Mouse (Mus musculus) limb, embryonic 12.5 days (tissue): ENCODE results near the gene Fgfr2. TPM values are rescaled to one million over a fixed set of nuclear protein-coding genes. Genes with fewer than 3 reads are reported as not detected.

Experiments used
- ATAC-seq: fragments of 200-750 bp; cut with Nextera tagmentation; 2 replicates; pipeline ENCODE4 v1.8.0; 2017; ENCODE audit warnings: low read depth, moderate TSS enrichment; ENCODE audit not compliant: insufficient number of reproducible peaks, insufficient read depth, low FRiP score, low TSS enrichment
- H3K27ac ChIP-seq: fragments of 300-500 bp; sonication (generic); 2 replicates; pipeline ENCODE4 v1.5.1; 2016; ENCODE audit warnings: mild to moderate bottlenecking, moderate library complexity
- H3K27me3 ChIP-seq: fragments of 300-500 bp; sonication (generic); 2 replicates; pipeline ENCODE4 v1.6.1; 2016; ENCODE audit warnings: mild to moderate bottlenecking, moderate library complexity
- H3K36me3 ChIP-seq: fragments of 300-500 bp; sonication (generic); 2 replicates; pipeline ENCODE4 v1.6.1; 2016; ENCODE audit warnings: mild to moderate bottlenecking, moderate library complexity
- H3K4me1 ChIP-seq: fragments of 300-500 bp; sonication (generic); replicated peaks from 2 replicates; pipeline ENCODE4 v1.6.1; 2016
- H3K4me2 ChIP-seq: fragments of 300-500 bp; sonication (generic); 2 replicates; pipeline ENCODE4 v1.6.1; 2016; ENCODE audit warnings: mild to moderate bottlenecking, moderate library complexity
- H3K4me3 ChIP-seq: fragments of 300-500 bp; sonication (generic); replicated peaks from 2 replicates; pipeline ENCODE4 v1.5.1; 2016; ENCODE audit warnings: mild to moderate bottlenecking
- H3K9ac ChIP-seq: fragments of 300-500 bp; sonication (generic); replicated peaks from 2 replicates; pipeline ENCODE4 v1.6.1; 2016; ENCODE audit warnings: mild to moderate bottlenecking, moderate library complexity
- H3K9me3 ChIP-seq: fragments of 300-500 bp; sonication (generic); 2 replicates; pipeline ENCODE4 v1.6.1; 2016; ENCODE audit warnings: mild to moderate bottlenecking, moderate library complexity
- WGBS: fragments of 180-500 bp; shearing (Covaris S2); methylation state at CpG from one replicate; pipeline ENCODE4 v1.1.7; 2016; 5-methylcytosine and 5-hydroxymethylcytosine counted together
- polyA plus RNA-seq: library from polyadenylated mRNA; unstranded; fragments of >200 nt; fragmentation: Nextera tagmentation; extraction: Ambion mirVana; gene quantifications from 2 replicates; pipeline ENCODE4 v1.2.1, GENCODE M21; 2016

Gene Fgfr2
- polyA plus RNA-seq, 1 experiment from 2014 or later: 112 TPM

- WGBS: 86% methylated on average over 9 of the region's 9 CpGs
Observed at GRCm38 (mm10) chr7:132711579-132711978, 411.6 kb downstream of the Fgfr2 start.

DNA sequence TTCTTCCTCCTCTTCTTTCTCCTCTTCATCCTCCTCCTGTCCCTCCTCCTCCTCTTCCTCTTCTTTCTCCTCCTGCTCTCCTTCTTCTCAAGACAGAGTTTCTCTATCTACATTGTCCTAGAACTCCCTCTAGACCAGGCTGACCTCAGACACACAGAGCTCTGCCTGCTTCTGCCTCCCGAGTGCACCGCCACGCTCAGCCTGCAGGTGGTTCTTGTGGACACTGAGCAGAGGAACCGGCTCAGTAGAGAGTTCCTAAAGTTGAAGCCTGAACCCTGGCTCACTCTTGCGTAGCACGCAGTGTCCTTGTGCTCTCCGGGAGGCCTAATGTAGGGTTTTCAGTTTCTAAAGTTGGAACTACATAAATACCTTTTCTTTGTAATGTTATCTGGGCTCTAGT is 418.0 kb downstream of the Fgfr2 start:
- no peak for ATAC-seq
- Histone ChIP-seq H3K36me3 (no peaks in the 10 kb centered on the region), H3K4me3 (no peak overlapping the region), H3K4me1 (peaks cover 2% of the 10 kb centered on the region), H3K9me3 (no peaks in the 10 kb centered on the region), H3K9ac (no peak overlapping the region), H3K4me2 (no peak overlapping the region), H3K27me3 (no peaks in the 10 kb centered on the region), H3K27ac (no peak overlapping the region)
- 90% methylated on average over 7 of the region's 7 CpGs for WGBS

More at GRCm38 (mm10) chr7:132711579-132711978, 411.6 kb downstream of the Fgfr2 start:
- Histone ChIP-seq H3K36me3 (peaks cover 25% of the 10 kb centered on the region), H3K4me1 (peaks cover 36% of the 10 kb centered on the region), H3K4me2 (no peak overlapping the region), H3K27ac (peak overlapping the region; percentile 56), H3K27me3 (no peaks in the 10 kb centered on the region), H3K9me3 (no peaks in the 10 kb centered on the region), H3K4me3 (no peak overlapping the region), H3K9ac (no peak overlapping the region)
- no peak for ATAC-seq

DNA sequence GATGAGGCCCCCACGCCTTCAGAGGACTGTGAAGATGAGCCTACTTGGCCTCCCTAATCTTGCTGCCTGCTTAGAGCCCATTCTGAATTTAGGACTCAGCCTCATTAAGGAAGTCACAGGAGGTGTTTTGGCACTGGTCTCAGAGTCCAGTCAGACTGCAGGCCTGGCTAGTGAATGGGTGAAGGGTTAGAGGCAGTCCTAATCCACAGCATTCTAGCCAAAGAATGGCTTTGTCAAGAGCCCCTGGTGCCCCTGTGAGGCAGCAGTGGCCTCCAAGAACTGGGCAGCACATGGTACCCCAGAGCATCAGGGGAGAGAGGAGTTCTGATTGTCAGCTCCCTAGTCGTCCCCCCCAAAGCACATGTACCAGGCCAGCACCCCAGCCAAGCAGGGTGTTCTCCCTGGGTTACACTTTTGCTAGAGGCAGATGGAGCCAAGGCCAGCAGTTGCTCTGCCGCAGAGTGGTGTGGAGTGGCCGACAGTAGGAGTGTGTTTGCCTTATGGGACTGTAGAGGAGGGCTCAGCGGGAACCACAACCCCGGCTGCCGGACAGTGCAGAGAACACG is 418.8 kb downstream of the Fgfr2 start:
- Histone ChIP-seq H3K4me2 (no peak overlapping the region), H3K27me3 (no peaks in the 10 kb centered on the region), H3K27ac (no peak overlapping the region), H3K36me3 (no peaks in the 10 kb centered on the region), H3K9ac (no peak overlapping the region), H3K4me1 (peaks cover 8% of the 10 kb centered on the region), H3K4me3 (no peak overlapping the region), H3K9me3 (no peaks in the 10 kb centered on the region)
- ATAC-seq: no peak
- WGBS: 86% methylated on average over 8 of the region's 8 CpGs

DNA sequence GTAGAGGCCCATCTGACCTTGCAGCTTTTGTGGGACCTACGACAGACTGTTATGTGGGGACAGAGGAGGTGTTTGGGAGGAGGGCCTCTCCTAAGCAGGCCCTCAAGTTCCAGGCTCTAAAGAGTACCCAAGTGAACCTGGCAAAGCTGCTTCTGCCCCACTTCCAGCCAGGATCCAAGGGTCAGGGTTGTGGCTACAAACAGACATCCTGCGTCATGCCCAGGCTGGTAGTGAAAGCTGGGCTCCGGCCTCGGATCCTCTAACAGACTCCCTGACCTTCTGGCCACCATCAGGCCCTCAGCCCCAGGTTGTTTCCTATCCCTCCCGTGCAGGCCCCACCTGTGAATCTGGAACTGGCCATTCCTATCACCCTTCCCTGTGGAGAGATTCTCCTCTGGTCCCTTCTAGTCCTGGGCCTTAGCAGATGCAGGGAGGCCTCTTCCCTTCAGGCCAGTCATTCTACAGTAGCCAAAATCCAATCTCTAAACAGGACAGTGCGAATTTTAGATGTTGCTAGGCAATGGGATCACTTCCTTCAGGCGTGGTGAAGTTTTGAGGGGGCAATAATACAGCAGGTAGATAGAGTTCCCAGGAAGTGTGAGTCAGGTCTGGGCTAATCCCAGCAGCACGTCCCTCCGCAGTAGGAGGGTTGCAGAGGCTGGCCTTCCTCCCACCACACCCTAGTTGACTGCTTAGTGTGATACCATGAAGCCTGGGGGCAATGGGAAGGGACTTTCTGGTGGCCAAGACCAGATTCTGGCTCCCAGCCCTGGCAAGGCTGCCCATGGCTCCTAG is 419.4 kb downstream of the Fgfr2 start:
- H3K9me3 ChIP-seq: no peaks in the 10 kb centered on the region
- no peak for ATAC-seq
- no peaks in the 10 kb centered on the region for H3K27me3 ChIP-seq
- no peak overlapping the region for H3K4me2 ChIP-seq
- 89% methylated on average over 9 of the region's 9 CpGs for WGBS
- no peak overlapping the region for H3K27ac ChIP-seq
- no peak overlapping the region for H3K9ac ChIP-seq
- H3K36me3 ChIP-seq: no peaks in the 10 kb centered on the region
- peaks cover 8% of the 10 kb centered on the region for H3K4me1 ChIP-seq
- H3K4me3 ChIP-seq: no peak overlapping the region

DNA sequence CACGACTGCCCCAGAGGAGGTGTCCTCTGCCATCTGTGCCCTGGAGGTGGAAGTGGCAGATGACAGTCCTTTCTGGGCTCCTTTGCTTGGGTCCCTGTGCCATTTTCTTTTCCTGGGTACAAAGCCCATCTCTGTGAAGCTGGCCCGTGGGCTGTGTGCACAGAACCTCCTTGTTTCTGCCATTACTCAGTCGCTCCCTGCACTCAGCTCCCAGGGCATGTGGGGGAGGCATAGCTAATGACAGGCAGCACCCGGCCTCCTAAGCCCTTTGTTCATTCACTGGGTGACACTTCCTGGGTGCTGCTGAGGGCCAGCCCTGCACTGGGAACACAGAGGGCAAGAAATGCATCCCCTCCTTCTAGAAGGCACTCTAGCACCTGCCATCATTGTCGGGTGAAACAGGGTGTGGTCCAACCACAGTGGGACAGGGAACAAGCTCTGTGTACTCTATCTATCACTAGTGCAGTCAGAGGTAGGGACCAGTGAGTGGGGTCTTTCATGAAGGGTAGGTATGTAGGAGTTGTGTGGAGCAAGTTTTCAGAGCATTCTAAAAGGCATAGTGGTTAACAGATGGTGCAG is 420.6 kb downstream of the Fgfr2 start:
- no peak overlapping the region for H3K4me2 ChIP-seq
- ATAC-seq: no peak
- no peak overlapping the region for H3K9ac ChIP-seq
- no peaks in the 10 kb centered on the region for H3K36me3 ChIP-seq
- H3K27ac ChIP-seq: no peak overlapping the region
- H3K4me3 ChIP-seq: no peak overlapping the region
- H3K4me1 ChIP-seq: peaks cover 8% of the 10 kb centered on the region
- 83% methylated on average over 5 of the region's 5 CpGs for WGBS
- no peaks in the 10 kb centered on the region for H3K27me3 ChIP-seq
- H3K9me3 ChIP-seq: no peaks in the 10 kb centered on the region

GRCm38 (mm10) chr7:132702024-132702423 is 421.1 kb downstream of the Fgfr2 start:
- WGBS: 81% methylated on average over 3 of the region's 3 CpGs
- Histone ChIP-seq H3K9me3 (no peaks in the 10 kb centered on the region), H3K4me2 (no peak overlapping the region), H3K4me3 (no peak overlapping the region), H3K27ac (no peak overlapping the region), H3K9ac (no peak overlapping the region), H3K36me3 (no peaks in the 10 kb centered on the region), H3K4me1 (peaks cover 8% of the 10 kb centered on the region), H3K27me3 (no peaks in the 10 kb centered on the region)
- no peak for ATAC-seq

- 88% methylated on average over 3 of the region's 3 CpGs for WGBS
- no peaks in the 10 kb centered on the region for H3K36me3 ChIP-seq
- H3K4me1 ChIP-seq: peaks cover 8% of the 10 kb centered on the region
- no peak overlapping the region for H3K27ac ChIP-seq
- no peaks in the 10 kb centered on the region for H3K27me3 ChIP-seq
- no peak for ATAC-seq
- no peak overlapping the region for H3K4me2 ChIP-seq
- no peak overlapping the region for H3K9ac ChIP-seq
- no peak overlapping the region for H3K4me3 ChIP-seq
- no peaks in the 10 kb centered on the region for H3K9me3 ChIP-seq
Observed at GRCm38 (mm10) chr7:132701412-132701811, 421.7 kb downstream of the Fgfr2 start.

GRCm38 (mm10) chr7:132700107-132700506 is 423.0 kb downstream of the Fgfr2 start:
- Histone ChIP-seq H3K27ac (no peak overlapping the region), H3K36me3 (no peaks in the 10 kb centered on the region), H3K9ac (no peak overlapping the region), H3K4me3 (no peak overlapping the region), H3K9me3 (no peaks in the 10 kb centered on the region), H3K4me2 (no peak overlapping the region), H3K27me3 (no peaks in the 10 kb centered on the region), H3K4me1 (peaks cover 8% of the 10 kb centered on the region)
- 62% methylated on average over 4 of the region's 4 CpGs for WGBS
- ATAC-seq: no peak

DNA sequence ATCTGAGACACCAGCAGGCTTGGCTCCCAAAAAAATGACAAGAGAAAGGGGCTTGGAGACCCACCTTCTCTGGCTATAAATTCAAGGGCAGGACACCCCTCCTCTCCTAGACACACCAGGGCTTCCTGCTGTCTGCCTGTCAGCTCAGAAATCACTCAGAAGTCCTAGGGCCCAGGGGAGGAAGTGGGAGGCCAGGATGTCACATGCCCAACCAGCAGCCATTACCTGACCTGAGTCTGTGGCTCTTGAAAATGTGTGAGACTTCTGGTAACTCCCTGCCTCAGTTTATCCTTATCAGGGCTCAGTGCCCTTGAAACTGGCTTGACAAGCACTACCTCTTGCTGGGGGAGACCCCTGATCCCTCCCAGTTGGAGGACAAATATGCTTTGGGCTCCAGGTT is 423.5 kb downstream of the Fgfr2 start:
- Histone ChIP-seq H3K27me3 (no peaks in the 10 kb centered on the region), H3K27ac (no peak overlapping the region), H3K4me1 (peaks cover 8% of the 10 kb centered on the region), H3K9ac (no peak overlapping the region), H3K4me2 (no peak overlapping the region), H3K36me3 (no peaks in the 10 kb centered on the region; the same call in 1 of the 2 replicates), H3K9me3 (peaks cover 3% of the 10 kb centered on the region; the same call in 1 of the 2 replicates), H3K4me3 (no peak overlapping the region)
- ATAC-seq: no peak

GRCm38 (mm10) chr7:132699165-132699564 is 424.0 kb downstream of the Fgfr2 start:
- peaks cover 4% of the 10 kb centered on the region; the same call in 1 of the 2 replicates for H3K9me3 ChIP-seq
- H3K27ac ChIP-seq: no peak overlapping the region
- H3K36me3 ChIP-seq: no peaks in the 10 kb centered on the region; the same call in 1 of the 2 replicates
- no peaks in the 10 kb centered on the region for H3K27me3 ChIP-seq
- no peak overlapping the region for H3K4me2 ChIP-seq
- H3K4me1 ChIP-seq: peaks cover 8% of the 10 kb centered on the region
- no peak overlapping the region for H3K9ac ChIP-seq
- ATAC-seq: no peak
- no peak overlapping the region for H3K4me3 ChIP-seq
- WGBS: 78% methylated on average over 4 of the region's 4 CpGs

- 84% methylated on average over 4 of the region's 4 CpGs for WGBS
- H3K27ac ChIP-seq: no peak overlapping the region
- H3K27me3 ChIP-seq: no peaks in the 10 kb centered on the region
- peaks cover 4% of the 10 kb centered on the region; the same call in 1 of the 2 replicates for H3K9me3 ChIP-seq
- H3K4me3 ChIP-seq: no peak overlapping the region
- H3K36me3 ChIP-seq: no peaks in the 10 kb centered on the region; the same call in 1 of the 2 replicates
- no peak overlapping the region for H3K4me2 ChIP-seq
- H3K4me1 ChIP-seq: peaks cover 8% of the 10 kb centered on the region
- ATAC-seq: no peak
- H3K9ac ChIP-seq: no peak overlapping the region
Observed at GRCm38 (mm10) chr7:132698737-132699136, 424.4 kb downstream of the Fgfr2 start.
